Mouse (Mus musculus) MEL (cell line): ENCODE data around the gene Syp.

Experiments used
- CTCF ChIP-seq, 3 experiments: IDR thresholded peaks in 2 of 3; conservative IDR thresholded peaks in 1 of 3; 2 replicates each; pipeline ENCODE4 v1.5.1; 2011 to 2012; ENCODE audit warnings: low read length in 3 of 3, low read depth in 2 of 3, mild to moderate bottlenecking in 2 of 3, improper control_type of control experiment in 1 of 3, inconsistent platforms in 1 of 3, mixed read lengths in 1 of 3, moderate library complexity in 1 of 3; ENCODE audit not compliant: control insufficient read depth in 1 of 3, insufficient read depth in 1 of 3, poor library complexity in 1 of 3, severe bottlenecking in 1 of 3
- RCOR1 ChIP-seq: IDR thresholded peaks from 2 replicates; pipeline ENCODE4 v1.6.1; 2012; ENCODE audit warnings: low read depth, mild to moderate bottlenecking, inconsistent platforms, low read length, improper control_type of control experiment

- TF ChIP-seq RCOR1: no peak
- TF ChIP-seq CTCF (IDR thresholded peaks at IDR 0.05 in 2 of 3, conservative IDR thresholded peaks at IDR 0.05 in 1 of 3; ENCODE audit: control insufficient read depth in 1 of 3, insufficient read depth in 1 of 3, low read depth in 2 of 3, low read length in 3 of 3, poor library complexity in 1 of 3, severe bottlenecking in 1 of 3): no peak
Measured at GRCm38 (mm10) chrX:7635101-7635500, 3.2 kb upstream of the Syp start.
